Mouse (Mus musculus) ES-E14 (cell line): Measurements from ENCODE around the gene Nr1h2. TPM values are rescaled to one million over a fixed set of nuclear protein-coding genes. Genes with fewer than 3 reads are reported as not detected.
A peak's percentile ranks its signal among the peaks of the same experiment; 100 is the strongest.

Source experiments
- DNase-seq: peaks from one replicate; pipeline ENCODE4 v3.0.0-alpha.2; 2013; ENCODE audit warnings: low read depth, low spot score
- H3K27ac ChIP-seq: 2 replicates; pipeline ENCODE4 v1.5.1; 2012; ENCODE audit warnings: low read depth, mild to moderate bottlenecking, low read length, moderate library complexity, mixed read lengths; ENCODE audit not compliant: poor library complexity, insufficient read depth, severe bottlenecking
- H3K36me3 ChIP-seq: 2 replicates; pipeline ENCODE4 v1.6.1; 2012; ENCODE audit warnings: mild to moderate bottlenecking, low read length, moderate library complexity, mixed read lengths; ENCODE audit not compliant: control insufficient read depth, poor library complexity, insufficient read depth, severe bottlenecking
- H3K4me1 ChIP-seq, 2 experiments: fragments of 150-350 bp in 1 of 2; sonication (generic) in 1 of 2; 2 replicates each; pipeline ENCODE4 v1.6.1; 2012; ENCODE audit warnings: low read length in 2 of 2, mild to moderate bottlenecking in 1 of 2, mixed read lengths in 1 of 2; ENCODE audit not compliant: control insufficient read depth in 2 of 2, insufficient read depth in 2 of 2, poor library complexity in 1 of 2
- H3K4me3 ChIP-seq, 2 experiments: fragments of 150-350 bp in 1 of 2; sonication (generic) in 1 of 2; 2 replicates each; pipeline ENCODE4 v1.5.1; 2012; ENCODE audit warnings: low read length in 2 of 2, low read depth in 1 of 2, mild to moderate bottlenecking in 1 of 2, mixed read lengths in 1 of 2; ENCODE audit not compliant: insufficient read depth in 1 of 2, poor library complexity in 1 of 2, severe bottlenecking in 1 of 2
- H3K9ac ChIP-seq: 2 replicates; pipeline ENCODE4 v1.6.1; 2012; ENCODE audit warnings: low read depth, mild to moderate bottlenecking, low read length, mixed read lengths; ENCODE audit not compliant: poor library complexity, insufficient read depth, severe bottlenecking
- H3K9me3 ChIP-seq: fragments of 150-350 bp; sonication (generic); 2 replicates; pipeline ENCODE4 v1.6.1; 2012; ENCODE audit warnings: low read depth, mild to moderate bottlenecking, low read length; ENCODE audit not compliant: control insufficient read depth, insufficient read depth
- CHD2 ChIP-seq: IDR thresholded peaks from 2 replicates; pipeline ENCODE4 v1.6.1; 2014; ENCODE audit warnings: mild to moderate bottlenecking, low read depth, low read length, inconsistent platforms
- HCFC1 ChIP-seq: IDR thresholded peaks from 2 replicates; pipeline ENCODE4 v1.6.1; 2012; ENCODE audit warnings: low read length, inconsistent platforms, borderline replicate concordance; ENCODE audit not compliant: insufficient read depth
- MAFK ChIP-seq: IDR thresholded peaks from 2 replicates; pipeline ENCODE4 v1.6.1; 2014; ENCODE audit warnings: mild to moderate bottlenecking, low read depth, low read length, inconsistent platforms; ENCODE audit not compliant: insufficient read depth
- ZC3H11A ChIP-seq: IDR thresholded peaks from 2 replicates; pipeline ENCODE4 v1.6.1; 2012; ENCODE audit warnings: low read depth, mild to moderate bottlenecking, inconsistent platforms, low read length, borderline replicate concordance
- ZNF384 ChIP-seq: IDR thresholded peaks from 2 replicates; pipeline ENCODE4 v1.6.1; 2012; ENCODE audit warnings: low read depth, low read length, inconsistent platforms
- in situ Hi-C, 2 experiments: fragments of 600-800 bp; cut with MboI; formaldehyde crosslinking; loops; one replicate each; pipeline ENCODE4 v1.15.1; 2025; ENCODE audit warnings: low sequenced_read_pairs in 2 of 2, inconsistent platforms in 1 of 2; ENCODE audit not compliant: unreplicated experiment in 2 of 2
- total RNA-seq: library from RNA; depleted of rRNA; stranded (reverse); fragments of 300-350 nt; gene quantifications from 2 replicates; pipeline ENCODE4 v1.2.3, GENCODE M21; 2012

Nr1h2 gene
- total RNA-seq, 1 experiment, result 78.5 TPM

DNA sequence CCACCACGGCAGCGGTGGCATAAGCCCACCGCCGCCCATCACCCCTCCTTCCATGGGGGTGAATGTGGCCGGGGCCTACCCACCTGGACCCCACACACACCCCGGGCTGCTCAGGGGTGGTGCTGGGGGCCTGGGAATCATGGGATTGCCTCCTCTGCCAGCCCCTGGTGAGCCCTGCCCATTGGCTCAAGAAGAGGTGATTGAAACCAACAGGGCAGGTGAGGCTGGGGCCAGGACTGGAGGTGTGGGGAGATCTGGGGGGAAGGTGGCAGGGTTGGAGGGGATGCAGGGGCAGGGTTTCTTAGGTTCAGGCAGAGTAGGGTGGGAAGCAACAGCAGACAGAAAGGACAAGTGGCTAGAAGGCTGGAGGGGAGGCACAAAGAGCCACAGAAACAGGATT, 42.3 kb upstream of the Nr1h2 start:
- Histone ChIP-seq H3K9ac (no peak overlapping the region), H3K36me3 (peaks cover 29% of the 10 kb centered on the region), H3K4me3 (no peak overlapping the region), H3K27ac (no peak overlapping the region), H3K4me1 (peaks cover 6 to 39% of the 10 kb centered on the region in 2 experiments; a peak in 3 of 4 replicates), H3K9me3 (no peaks in the 10 kb centered on the region)
- TF ChIP-seq ZNF384 (no peak), HCFC1 (no peak), MAFK (no peak), CHD2 (no peak), ZC3H11A (no peak)
- in situ Hi-C loops, result no loop called here
- DNase-seq, result no peak

DNA sequence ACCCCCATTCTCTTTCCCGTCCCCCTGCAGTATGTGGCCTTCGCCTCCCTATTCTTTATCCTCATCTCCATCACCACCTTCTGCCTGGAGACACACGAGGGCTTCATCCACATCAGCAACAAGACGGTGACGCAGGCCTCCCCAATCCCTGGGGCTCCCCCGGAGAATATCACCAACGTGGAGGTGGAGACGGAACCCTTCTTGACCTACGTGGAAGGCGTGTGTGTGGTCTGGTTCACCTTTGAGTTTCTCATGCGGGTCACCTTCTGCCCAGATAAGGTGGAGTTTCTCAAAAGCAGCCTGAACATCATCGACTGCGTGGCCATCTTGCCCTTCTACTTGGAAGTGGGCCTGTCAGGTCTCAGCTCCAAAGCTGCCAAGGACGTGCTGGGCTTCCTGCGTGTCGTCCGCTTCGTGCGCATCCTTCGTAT, 41.4 kb upstream of the Nr1h2 start:
- Histone ChIP-seq H3K9me3 (no peaks in the 10 kb centered on the region), H3K4me3 (no peak overlapping the region), H3K27ac (no peak overlapping the region), H3K4me1 (peaks cover 6 to 34% of the 10 kb centered on the region in 2 experiments; a peak in 3 of 4 replicates), H3K9ac (no peak overlapping the region), H3K36me3 (peaks cover 27% of the 10 kb centered on the region)
- DNase-seq, result no peak
- in situ Hi-C loops, result no loop called here
- no peak for TF ChIP-seq ZNF384
- no peak for TF ChIP-seq CHD2
- no peak for TF ChIP-seq HCFC1
- no peak for TF ChIP-seq ZC3H11A
- no peak for TF ChIP-seq MAFK

- no peak for DNase-seq
- Histone ChIP-seq H3K4me3 (no peak overlapping the region), H3K9ac (no peak overlapping the region), H3K9me3 (no peaks in the 10 kb centered on the region), H3K36me3 (peaks cover 23% of the 10 kb centered on the region), H3K4me1 (peaks cover 6 to 30% of the 10 kb centered on the region in 2 experiments; a peak in 3 of 4 replicates), H3K27ac (no peak overlapping the region)
- in situ Hi-C loops, result no loop called here
- TF ChIP-seq ZNF384, result no peak
These were observed 40.5 kb upstream of the Nr1h2 start for GRCm38 (mm10) chr7:44594291-44594690.

DNA sequence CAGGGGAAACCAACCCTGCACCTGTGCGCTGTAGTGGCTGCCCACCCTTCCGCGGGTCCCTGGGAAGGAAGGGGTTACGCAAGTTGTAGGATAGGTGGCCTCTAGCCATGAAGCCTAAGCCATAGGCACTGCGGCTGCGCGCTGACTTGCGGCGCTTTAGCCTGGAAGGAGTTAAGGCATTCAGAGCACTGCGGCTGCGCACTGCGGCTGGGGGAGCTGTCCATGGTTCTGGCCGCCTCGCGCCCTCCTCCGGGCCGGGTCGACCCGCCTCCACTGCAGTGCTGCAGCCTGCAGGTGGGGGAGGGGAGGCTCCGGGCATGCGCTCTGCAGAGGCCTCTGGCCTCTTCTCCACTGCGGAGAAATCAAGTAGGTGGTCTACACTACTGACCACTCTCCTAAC, 40.0 kb upstream of the Nr1h2 start:
- TF ChIP-seq HCFC1 (no peak), CHD2 (peak; percentile 57; the same call in 1 of the 2 replicates)
- Histone ChIP-seq H3K4me3 (peak overlapping the region; percentile 12 to 36; a peak in 3 of 4 replicates), H3K9me3 (no peaks in the 10 kb centered on the region), H3K27ac (no peak overlapping the region), H3K36me3 (peaks cover 19% of the 10 kb centered on the region), H3K9ac (no peak overlapping the region), H3K4me1 (peaks cover 6 to 30% of the 10 kb centered on the region in 2 experiments; a peak in 3 of 4 replicates)
- peak; percentile 77 for DNase-seq
- in situ Hi-C loops, result no loop called here

DNA sequence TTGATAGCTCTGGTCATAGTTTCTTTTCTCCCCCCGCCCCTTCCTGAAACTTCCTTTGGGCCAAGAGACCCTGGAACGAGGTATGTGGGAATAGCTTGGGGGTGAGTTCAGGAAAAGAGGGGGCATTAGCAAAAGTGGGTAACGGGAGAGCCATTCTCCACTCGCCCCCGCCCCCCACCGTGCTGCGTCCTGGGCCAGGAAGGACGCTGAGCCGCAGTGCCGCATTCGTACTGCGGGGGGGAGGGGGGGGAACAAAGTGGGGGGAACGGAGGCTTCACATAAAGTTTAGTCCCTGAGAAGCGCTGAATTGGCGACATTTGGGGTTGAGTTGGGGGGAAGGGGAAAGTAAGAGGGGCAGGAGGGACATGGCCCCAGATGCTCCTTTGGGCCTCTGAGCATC, 39.3 kb upstream of the Nr1h2 start:
- Histone ChIP-seq H3K4me3 (peak overlapping the region in 1 of 2 experiments; percentile 40; a peak in 2 of 4 replicates), H3K9ac (0 out of 2 replicates have a peak overlapping the region, but pooled peaks have one; percentile 21), H3K4me1 (peaks cover 6 to 32% of the 10 kb centered on the region in 2 experiments; a peak in 3 of 4 replicates), H3K9me3 (no peaks in the 10 kb centered on the region), H3K27ac (no peak overlapping the region), H3K36me3 (peaks cover 14% of the 10 kb centered on the region)
- no peak for TF ChIP-seq ZNF384
- TF ChIP-seq MAFK, result no peak
- in situ Hi-C loops, result no loop called here
- no peak for DNase-seq
